ENCODE assay signal across 18 mouse cellular contexts in genomic region chr9:63890717-63891116, GRCm38 (mm10).
A peak's percentile ranks its signal among the peaks of the same experiment; 100 is the strongest.
DNase-seq lines count a peak whose midpoint lies in the region; ATAC-seq and TF ChIP-seq lines count a peak whose summit lies in the region.
"Had no signal": no experiment of that assay in that cellular context is flagged by ENCODE, and none has a peak within 500 bp of the region (broad histone marks: within the 10 kb centered on the region; RNA-seq: fewer than 3 reads in every experiment).

No protein-coding gene starts in this region.

- 49% methylated on average over 5 of the region's 5 CpGs for WGBS in heart, embryonic 15.5 days
- WGBS in lung, embryonic 14.5 days = 45% methylated on average over 5 of the region's 5 CpGs
- WGBS in lung, embryonic 15.5 days = 39% methylated on average over 5 of the region's 5 CpGs

- no peak overlapping the region for H3K4me2 ChIP-seq in heart, embryonic 15.5 days
- H3K4me2 ChIP-seq in lung, embryonic 14.5 days = no peak overlapping the region
- no peak overlapping the region for H3K4me2 ChIP-seq in lung, embryonic 15.5 days
- H3K4me2 ChIP-seq: liver, embryonic 15.5 days; midbrain, embryonic 12.5 days; neural tube, embryonic 12.5 days had no signal

- H3K27me3 ChIP-seq in heart, embryonic 15.5 days = no peaks in the 10 kb centered on the region
- no peaks in the 10 kb centered on the region for H3K27me3 ChIP-seq in lung, embryonic 14.5 days (ENCODE audit: insufficient read depth, low read length)
- H3K27me3 ChIP-seq in lung, embryonic 15.5 days = no peaks in the 10 kb centered on the region
- H3K27me3 ChIP-seq: liver, embryonic 15.5 days had no signal

- no peak overlapping the region for H3K9ac ChIP-seq in heart, embryonic 15.5 days
- H3K9ac ChIP-seq in lung, embryonic 14.5 days = no peak overlapping the region
- H3K9ac ChIP-seq in lung, embryonic 15.5 days = peak overlapping the region; percentile 7; the same call in 1 of the 2 replicates
- H3K9ac ChIP-seq: liver, embryonic 15.5 days; midbrain, embryonic 12.5 days; neural tube, embryonic 12.5 days had no signal

- no peak overlapping the region for H3K4me3 ChIP-seq in heart, embryonic 15.5 days
- no peak overlapping the region for H3K4me3 ChIP-seq in lung, embryonic 14.5 days (ENCODE audit: low read depth, low read length)
- no peak overlapping the region for H3K4me3 ChIP-seq in lung, embryonic 15.5 days
- H3K4me3 ChIP-seq: liver, embryonic 15.5 days; midbrain, embryonic 12.5 days; neural tube, embryonic 12.5 days had no signal

- DNase-seq in heart, adult 8-10 months (ENCODE audit: low spot score) = no peak
- no peak for DNase-seq in lung, embryonic 14.5 days
- DNase-seq in lung, postnatal 14 days = no peak
- no peak for DNase-seq in thymus, postnatal 14 days
- no peak for DNase-seq in retina, embryonic 14.5 days (ENCODE audit: low spot score)
- DNase-seq in urinary bladder, postnatal 4 days (ENCODE audit: low spot score in 2 of 2) = no peak
- DNase-seq: B cell, adult 2 months; cerebellum, adult 11-12 months; gastrocnemius, postnatal 25 days; retina, postnatal 1 day; spleen, adult 18-20 months; thymus, adult 2 months had no signal

- H3K9me3 ChIP-seq in heart, embryonic 15.5 days (replicated peaks) = no peaks in the 10 kb centered on the region
- H3K9me3 ChIP-seq in lung, embryonic 14.5 days (ENCODE audit: low read depth, low read length) = no peaks in the 10 kb centered on the region
- no peaks in the 10 kb centered on the region for H3K9me3 ChIP-seq in lung, embryonic 15.5 days
- H3K9me3 ChIP-seq: G1E; liver, embryonic 15.5 days; midbrain, embryonic 12.5 days; neural tube, embryonic 12.5 days had no signal

- no peak overlapping the region for H3K27ac ChIP-seq in heart, embryonic 15.5 days
- no peak overlapping the region for H3K27ac ChIP-seq in lung, embryonic 14.5 days (ENCODE audit: low read depth)
- no peak overlapping the region for H3K27ac ChIP-seq in lung, embryonic 15.5 days
- H3K27ac ChIP-seq: liver, embryonic 15.5 days; midbrain, embryonic 12.5 days; neural tube, embryonic 12.5 days had no signal

- H3K36me3 ChIP-seq in heart, embryonic 15.5 days = no peaks in the 10 kb centered on the region
- no peaks in the 10 kb centered on the region for H3K36me3 ChIP-seq in lung, embryonic 14.5 days (ENCODE audit: insufficient read depth)
- no peaks in the 10 kb centered on the region for H3K36me3 ChIP-seq in lung, embryonic 15.5 days
- H3K36me3 ChIP-seq: G1E; liver, embryonic 15.5 days; midbrain, embryonic 12.5 days; neural tube, embryonic 12.5 days had no signal

- ATAC-seq in heart, embryonic 15.5 days (replicated peaks; ENCODE audit: insufficient number of reproducible peaks, insufficient read depth, low FRiP score, low read depth) = 0 out of 2 replicates have a peak, but pooled peaks have one; percentile 34
- ATAC-seq in lung, embryonic 14.5 days (ENCODE audit: insufficient read depth) = peak; percentile 50; the same call in 1 of the 2 replicates
- ATAC-seq in lung, embryonic 15.5 days (ENCODE audit: borderline replicate concordance, extremely low read depth, low FRiP score, low TSS enrichment) = 0 out of 2 replicates have a peak, but pooled peaks have one; percentile 32

- H3K4me1 ChIP-seq in heart, embryonic 15.5 days (replicated peaks) = peaks cover 23% of the 10 kb centered on the region
- no peaks in the 10 kb centered on the region for H3K4me1 ChIP-seq in lung, embryonic 14.5 days (ENCODE audit: insufficient read depth)
- peaks cover 17% of the 10 kb centered on the region for H3K4me1 ChIP-seq in lung, embryonic 15.5 days
- H3K4me1 ChIP-seq: liver, embryonic 15.5 days; midbrain, embryonic 12.5 days; neural tube, embryonic 12.5 days had no signal

- no peak for TF ChIP-seq CTCF in lung, embryonic 14.5 days (IDR thresholded peaks at IDR 0.05; ENCODE audit: low read depth)
